In the genomic region with DNA sequence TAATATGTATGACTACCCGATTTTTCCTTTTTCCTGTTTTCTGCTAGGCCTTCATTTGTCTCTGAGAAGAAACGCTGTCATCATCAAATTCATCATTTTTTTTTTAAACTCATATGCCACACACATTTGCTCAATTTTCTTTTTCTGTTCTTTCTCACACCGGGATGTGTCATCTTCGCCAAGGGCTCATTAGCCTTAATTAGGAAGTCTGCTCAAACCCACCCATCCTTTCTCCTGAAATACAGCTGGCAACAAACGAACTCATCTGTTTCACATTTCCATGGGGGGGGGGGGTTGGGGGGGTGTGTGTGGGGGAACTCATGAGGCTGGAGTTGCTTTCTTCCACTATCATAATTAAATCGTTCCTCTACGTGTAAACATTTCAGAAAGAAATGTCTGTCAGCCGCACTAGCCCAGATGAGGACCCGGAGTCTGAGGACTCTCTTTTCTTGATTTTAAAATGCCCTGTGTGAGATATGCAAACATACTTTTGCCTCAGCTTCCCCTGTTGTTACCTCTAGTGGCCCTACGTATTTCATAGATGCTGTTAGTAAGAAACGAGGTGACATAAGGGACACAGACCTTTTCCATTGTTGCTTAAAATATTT, we compare ENCODE assay signal across 27 mouse cellular contexts.
DNase-seq lines count a peak whose midpoint lies in the region; ATAC-seq lines count a peak whose summit lies in the region.
"Had no signal": no experiment of that assay in that cellular context is flagged by ENCODE, and none has a peak within 500 bp of the region (broad histone marks: within the 10 kb centered on the region; RNA-seq: fewer than 3 reads in every experiment).

No protein-coding gene starts in this region.

- H3K9me3 ChIP-seq in forebrain, embryonic 13.5 days (replicated peaks), result no peaks in the 10 kb centered on the region
- 0 out of 2 replicates have a peak, but pooled peaks cover 3% of the 10 kb centered on the region for H3K9me3 ChIP-seq in forebrain, embryonic 10.5 days
- no peaks in the 10 kb centered on the region for H3K9me3 ChIP-seq in forebrain, embryonic 14.5 days (replicated peaks; ENCODE audit: control insufficient read depth, low read length)
- H3K9me3 ChIP-seq: hindbrain, embryonic 10.5 days; hindbrain, embryonic 15.5 days; limb, embryonic 12.5 days; liver, embryonic 15.5 days; lung, embryonic 15.5 days; neural tube, embryonic 15.5 days; stomach, embryonic 15.5 days had no signal

- H3K4me1 ChIP-seq in forebrain, embryonic 13.5 days, result peaks cover 6% of the 10 kb centered on the region
- H3K4me1 ChIP-seq in forebrain, embryonic 10.5 days, result 0 out of 2 replicates have a peak, but pooled peaks cover 4% of the 10 kb centered on the region
- H3K4me1 ChIP-seq in forebrain, embryonic 14.5 days (ENCODE audit: control insufficient read depth, insufficient read depth, low read length), result no peaks in the 10 kb centered on the region; the same call in 1 of the 2 replicates
- H3K4me1 ChIP-seq: hindbrain, embryonic 10.5 days; hindbrain, embryonic 15.5 days; liver, embryonic 15.5 days; lung, embryonic 15.5 days; neural tube, embryonic 15.5 days; stomach, embryonic 15.5 days had no signal

- H3K36me3 ChIP-seq in forebrain, embryonic 13.5 days (ENCODE audit: poor library complexity, severe bottlenecking), result no peaks in the 10 kb centered on the region
- no peaks in the 10 kb centered on the region for H3K36me3 ChIP-seq in forebrain, embryonic 10.5 days (replicated peaks)
- H3K36me3 ChIP-seq in forebrain, embryonic 14.5 days (ENCODE audit: control insufficient read depth, insufficient read depth, low read length), result no peaks in the 10 kb centered on the region
- H3K36me3 ChIP-seq: G1E; hindbrain, embryonic 10.5 days; hindbrain, embryonic 15.5 days; limb, embryonic 12.5 days; liver, embryonic 15.5 days; lung, embryonic 15.5 days; neural tube, embryonic 15.5 days; stomach, embryonic 15.5 days had no signal

- peak overlapping the region; percentile 27; the same call in 1 of the 2 replicates for H3K27ac ChIP-seq in forebrain, embryonic 13.5 days
- no peak overlapping the region; the same call in 1 of the 2 replicates for H3K27ac ChIP-seq in forebrain, embryonic 10.5 days
- H3K27ac ChIP-seq in forebrain, embryonic 14.5 days (ENCODE audit: low read depth, low read length), result peak overlapping the region; percentile 9; the same call in 1 of the 2 replicates
- H3K27ac ChIP-seq: hindbrain, embryonic 10.5 days; hindbrain, embryonic 15.5 days; limb, embryonic 12.5 days; liver, embryonic 15.5 days; lung, embryonic 15.5 days; neural tube, embryonic 15.5 days; stomach, embryonic 15.5 days had no signal

- WGBS in forebrain, embryonic 13.5 days, result 48% methylated on average over 11 of the region's 11 CpGs
- 75% methylated on average over 11 of the region's 11 CpGs for WGBS in forebrain, embryonic 10.5 days
- WGBS in forebrain, embryonic 14.5 days, result 42% methylated on average over 11 of the region's 11 CpGs

- no peak overlapping the region for H3K9ac ChIP-seq in forebrain, embryonic 13.5 days
- H3K9ac ChIP-seq in forebrain, embryonic 14.5 days (ENCODE audit: low read length), result no peak overlapping the region
- H3K9ac ChIP-seq: hindbrain, embryonic 15.5 days; limb, embryonic 12.5 days; liver, embryonic 15.5 days; lung, embryonic 15.5 days; neural tube, embryonic 15.5 days; stomach, embryonic 15.5 days had no signal

- no peak overlapping the region for H3K4me2 ChIP-seq in forebrain, embryonic 13.5 days
- no peak overlapping the region for H3K4me2 ChIP-seq in forebrain, embryonic 14.5 days (ENCODE audit: low read length)
- H3K4me2 ChIP-seq: hindbrain, embryonic 15.5 days; limb, embryonic 12.5 days; liver, embryonic 15.5 days; lung, embryonic 15.5 days; neural tube, embryonic 15.5 days; stomach, embryonic 15.5 days had no signal

- no peak for DNase-seq in forebrain, embryonic 10.5 days (ENCODE audit: extremely low spot score, low spot score)
- peak; percentile 75 for DNase-seq in retina, postnatal 1 day
- DNase-seq in retina, embryonic 14.5 days (ENCODE audit: low spot score), result no peak
- DNase-seq in forebrain, embryonic 14.5 days (ENCODE audit: low spot score), result peak; percentile 72
- no peak for DNase-seq in right cerebral cortex, postnatal 14 days
- DNase-seq in right cerebral cortex, postnatal 4 days, result no peak
- DNase-seq in layer of hippocampus, adult 9-10 months (ENCODE audit: low spot score), result no peak
- DNase-seq: adrenal gland, postnatal 10 days; cerebellum, adult 11-12 months; cerebellum, postnatal 10 days; heart, postnatal 14 days; kidney, adult 9 months; kidney, postnatal 14 days; lung, postnatal 36 days; midbrain, embryonic 14.5 days; right cerebral cortex, adult 18-20 months had no signal

- no peaks in the 10 kb centered on the region for H3K27me3 ChIP-seq in forebrain, embryonic 13.5 days
- H3K27me3 ChIP-seq in forebrain, embryonic 10.5 days (ENCODE audit: poor library complexity, severe bottlenecking), result no peaks in the 10 kb centered on the region
- H3K27me3 ChIP-seq in forebrain, embryonic 14.5 days (replicated peaks; ENCODE audit: control insufficient read depth, insufficient read depth, low read length), result no peaks in the 10 kb centered on the region
- H3K27me3 ChIP-seq: hindbrain, embryonic 15.5 days; limb, embryonic 12.5 days; liver, embryonic 15.5 days; lung, embryonic 15.5 days; neural tube, embryonic 15.5 days; stomach, embryonic 15.5 days had no signal

- no peak overlapping the region for H3K4me3 ChIP-seq in forebrain, embryonic 13.5 days
- no peak overlapping the region for H3K4me3 ChIP-seq in forebrain, embryonic 10.5 days
- H3K4me3 ChIP-seq in forebrain, embryonic 14.5 days (ENCODE audit: low read depth, low read length), result no peak overlapping the region
- H3K4me3 ChIP-seq: hindbrain, embryonic 10.5 days; hindbrain, embryonic 15.5 days; limb, embryonic 12.5 days; liver, embryonic 15.5 days; lung, embryonic 15.5 days; neural tube, embryonic 15.5 days; stomach, embryonic 15.5 days had no signal

- ATAC-seq in forebrain, embryonic 13.5 days, result peak; percentile 72
- peak; percentile 69 for ATAC-seq in forebrain, embryonic 14.5 days
- ATAC-seq: intestine, embryonic 16.5 days; Patski had no signal

Comparison
In these comparisons a context has a peak if more than half of its experiments do, and no peak if none do; other contexts are left out.
1. DNase-seq: peak in retina, postnatal 1 day (single experiment) and forebrain, embryonic 14.5 days (single experiment); none in forebrain, embryonic 10.5 days (single experiment), retina, embryonic 14.5 days (single experiment), right cerebral cortex, postnatal 14 days (single experiment), right cerebral cortex, postnatal 4 days (single experiment) and layer of hippocampus, adult 9-10 months (single experiment).